Mouse (Mus musculus): ENCODE measurements around the gene Hs3st6. TPM values are rescaled to one million over a fixed set of nuclear protein-coding genes. Genes with fewer than 3 reads are reported as not detected.

Hs3st6 gene
- polyA plus RNA-seq, 1 experiment from 2014 or later = not detected

Other genes starting within 250 kb of the Hs3st6 start
- 74.2 and 76.6 TPM in 2 replicates for gene Traf7, start 225.1 kb upstream of the Hs3st6 start, polyA plus RNA-seq (2014; fragmentation: Nextera tagmentation; extraction: Ambion mirVana)
- 1.8 and 5.7 TPM in 2 replicates for gene Rab26, start 218.8 kb upstream of the Hs3st6 start, polyA plus RNA-seq (2014; fragmentation: Nextera tagmentation; extraction: Ambion mirVana)
- gene Pkd1, start 203.2 kb upstream of the Hs3st6 start, polyA plus RNA-seq (2014; fragmentation: Nextera tagmentation; extraction: Ambion mirVana) = 30.8 and 37.5 TPM in 2 replicates
- gene Tsc2, start 120.4 kb upstream of the Hs3st6 start, polyA plus RNA-seq (2014; fragmentation: Nextera tagmentation; extraction: Ambion mirVana) = 74.7 and 87.7 TPM in 2 replicates
- 6.8 and 7.3 TPM in 2 replicates for gene Nthl1, start 120.3 kb upstream of the Hs3st6 start, polyA plus RNA-seq (2014; fragmentation: Nextera tagmentation; extraction: Ambion mirVana)
- 49.3 and 52.6 TPM in 2 replicates for gene Slc9a3r2, start 102.7 kb upstream of the Hs3st6 start, polyA plus RNA-seq (2014; fragmentation: Nextera tagmentation; extraction: Ambion mirVana)
- not detected in 2 replicates for gene Npw, start 94.5 kb upstream of the Hs3st6 start, polyA plus RNA-seq (2014; fragmentation: Nextera tagmentation; extraction: Ambion mirVana)
- 22.6 and 24.5 TPM in 2 replicates for gene Zfp598, start 83.3 kb upstream of the Hs3st6 start, polyA plus RNA-seq (2014; fragmentation: Nextera tagmentation; extraction: Ambion mirVana)
- gene Syngr3, start 63.0 kb upstream of the Hs3st6 start, polyA plus RNA-seq (2014; fragmentation: Nextera tagmentation; extraction: Ambion mirVana) = 154 and 196 TPM in 2 replicates
- 37.0 and 40.1 TPM in 2 replicates for gene Gfer, start 56.8 kb upstream of the Hs3st6 start, polyA plus RNA-seq (2014; fragmentation: Nextera tagmentation; extraction: Ambion mirVana)
- 1.3 and 3.3 TPM in 2 replicates for gene Noxo1, start 56.8 kb upstream of the Hs3st6 start, polyA plus RNA-seq (2014; fragmentation: Nextera tagmentation; extraction: Ambion mirVana)
- gene Tbl3, start 45.3 kb upstream of the Hs3st6 start, polyA plus RNA-seq (2014; fragmentation: Nextera tagmentation; extraction: Ambion mirVana) = 59.9 and 70.1 TPM in 2 replicates
- gene Rnf151, start 34.9 kb upstream of the Hs3st6 start, polyA plus RNA-seq (2014; fragmentation: Nextera tagmentation; extraction: Ambion mirVana) = not detected in 2 replicates
- 742 and 744 TPM in 2 replicates for gene Rps2, start 34.9 kb upstream of the Hs3st6 start, polyA plus RNA-seq (2014; fragmentation: Nextera tagmentation; extraction: Ambion mirVana)
- 296 and 349 TPM in 2 replicates for gene Ndufb10, start 28.5 kb upstream of the Hs3st6 start, polyA plus RNA-seq (2014; fragmentation: Nextera tagmentation; extraction: Ambion mirVana)
- 0.20 TPM in 1 of 2 replicates, not detected in the other for gene Rpl3l, start 25.2 kb upstream of the Hs3st6 start, polyA plus RNA-seq (2014; fragmentation: Nextera tagmentation; extraction: Ambion mirVana)
- 21.5 and 27.7 TPM in 2 replicates for gene Msrb1, start 16.3 kb upstream of the Hs3st6 start, polyA plus RNA-seq (2014; fragmentation: Nextera tagmentation; extraction: Ambion mirVana)
- gene Meiob, start 51.3 kb downstream of the Hs3st6 start, polyA plus RNA-seq (2014; fragmentation: Nextera tagmentation; extraction: Ambion mirVana) = not detected in 2 replicates
- gene Hagh, start 87.2 kb downstream of the Hs3st6 start, polyA plus RNA-seq (2014; fragmentation: Nextera tagmentation; extraction: Ambion mirVana) = 69.1 and 77.2 TPM in 2 replicates
- gene Fahd1, start 97.4 kb downstream of the Hs3st6 start, polyA plus RNA-seq (2014; fragmentation: Nextera tagmentation; extraction: Ambion mirVana) = 24.4 and 27.6 TPM in 2 replicates
- not detected in 2 replicates for gene Igfals, start 113.0 kb downstream of the Hs3st6 start, polyA plus RNA-seq (2014; fragmentation: Nextera tagmentation; extraction: Ambion mirVana)
- 69.2 and 75.7 TPM in 2 replicates for gene Nubp2, start 133.4 kb downstream of the Hs3st6 start, polyA plus RNA-seq (2014; fragmentation: Nextera tagmentation; extraction: Ambion mirVana)
- 74.5 and 83.8 TPM in 2 replicates for gene Spsb3, start 133.7 kb downstream of the Hs3st6 start, polyA plus RNA-seq (2014; fragmentation: Nextera tagmentation; extraction: Ambion mirVana)
- 21.4 and 23.7 TPM in 2 replicates for gene Eme2, start 142.1 kb downstream of the Hs3st6 start, polyA plus RNA-seq (2014; fragmentation: Nextera tagmentation; extraction: Ambion mirVana)
- 85.5 and 86.4 TPM in 2 replicates for gene Mrps34, start 142.1 kb downstream of the Hs3st6 start, polyA plus RNA-seq (2014; fragmentation: Nextera tagmentation; extraction: Ambion mirVana)
- gene Nme3, start 143.5 kb downstream of the Hs3st6 start, polyA plus RNA-seq (2014; fragmentation: Nextera tagmentation; extraction: Ambion mirVana) = 98.0 and 115 TPM in 2 replicates
- 88.5 and 93.4 TPM in 2 replicates for gene Mapk8ip3, start 184.0 kb downstream of the Hs3st6 start, polyA plus RNA-seq (2014; fragmentation: Nextera tagmentation; extraction: Ambion mirVana)
- gene Jpt2, start 207.7 kb downstream of the Hs3st6 start, polyA plus RNA-seq (2014; fragmentation: Nextera tagmentation; extraction: Ambion mirVana) = 50.0 and 59.8 TPM in 2 replicates